Mouse (Mus musculus): ENCODE measurements around the gene Sun3.

Gene Sun3

GRCm38 (mm10) chr11:9048703-9049060 is at the start of gene Sun3:
Gene Sun3 (minus strand): TSS chr11:9048991.
- no peak for DNase-seq (ENCODE audit: low spot score)

DNA sequence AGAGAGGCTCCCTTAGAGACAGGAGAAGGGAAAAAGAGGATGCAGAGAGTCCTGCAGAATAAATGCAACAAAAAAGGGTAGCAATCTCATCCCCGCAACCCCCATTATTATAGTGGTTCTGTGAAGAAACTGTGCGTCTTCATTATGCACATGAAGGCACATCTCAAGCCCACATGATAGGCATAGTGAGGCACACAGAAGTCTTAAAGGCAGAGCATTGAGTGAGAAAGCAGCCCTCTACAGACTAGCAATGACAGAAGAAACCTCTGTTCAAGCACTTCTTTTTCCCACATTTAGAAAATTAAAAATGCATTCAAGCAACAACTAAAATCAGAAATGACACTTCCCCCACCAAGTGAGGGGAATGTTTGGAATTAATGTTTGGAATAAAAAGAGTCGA is 27.7 kb upstream of the Sun3 start:
- DNase-seq (ENCODE audit: low spot score) = no peak

- DNase-seq (ENCODE audit: low spot score) = no peak
These were observed 11.7 kb upstream of the Sun3 start for GRCm38 (mm10) chr11:9060484-9060883.

DNA sequence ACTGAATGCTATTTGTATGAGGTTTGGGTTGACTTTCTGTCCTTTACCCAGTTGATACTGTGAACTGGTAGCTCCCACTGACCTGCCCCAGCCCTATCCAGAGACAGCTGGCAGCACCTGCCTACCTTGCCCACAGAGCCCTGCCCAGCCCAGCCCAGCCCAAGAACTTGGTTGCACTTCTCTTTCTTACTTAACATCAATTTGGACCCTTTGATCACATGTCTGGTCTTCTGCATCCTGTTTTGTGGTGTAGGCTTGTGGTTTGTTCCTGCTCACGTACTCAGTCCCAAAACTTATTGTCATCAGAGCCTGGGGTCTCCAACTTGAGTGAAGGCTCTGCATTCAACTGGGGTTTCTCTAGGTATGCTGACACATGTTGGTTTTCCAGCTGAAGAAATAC is 11.2 kb upstream of the Sun3 start:
- DNase-seq (ENCODE audit: low spot score) = no peak

- no peak for DNase-seq (ENCODE audit: low spot score)
These were observed 8.9 kb upstream of the Sun3 start for GRCm38 (mm10) chr11:9057711-9058110.

- no peak for DNase-seq (ENCODE audit: low spot score)
These were observed 8.1 kb upstream of the Sun3 start for GRCm38 (mm10) chr11:9056937-9057336.

DNA sequence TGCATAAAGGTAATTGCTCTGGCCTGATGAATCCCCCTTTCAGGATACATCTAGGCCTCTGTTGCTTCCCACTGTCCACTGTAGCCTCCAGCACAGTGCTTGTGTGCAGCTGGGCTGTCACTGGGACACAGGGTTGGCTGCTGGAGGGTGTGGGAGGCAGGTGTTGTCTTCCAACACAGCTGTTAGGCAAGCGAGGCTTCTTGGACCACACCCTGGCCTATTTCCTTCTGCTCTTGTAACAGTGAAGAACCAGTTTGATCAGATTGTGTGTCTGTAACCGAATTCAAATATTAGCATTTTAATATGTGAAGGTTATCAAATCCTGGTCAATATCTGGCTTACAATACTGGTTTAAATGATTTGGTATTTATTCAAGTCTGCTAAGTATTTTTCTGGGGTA is 3.1 kb upstream of the Sun3 start:
- no peak for DNase-seq (ENCODE audit: low spot score)

DNA sequence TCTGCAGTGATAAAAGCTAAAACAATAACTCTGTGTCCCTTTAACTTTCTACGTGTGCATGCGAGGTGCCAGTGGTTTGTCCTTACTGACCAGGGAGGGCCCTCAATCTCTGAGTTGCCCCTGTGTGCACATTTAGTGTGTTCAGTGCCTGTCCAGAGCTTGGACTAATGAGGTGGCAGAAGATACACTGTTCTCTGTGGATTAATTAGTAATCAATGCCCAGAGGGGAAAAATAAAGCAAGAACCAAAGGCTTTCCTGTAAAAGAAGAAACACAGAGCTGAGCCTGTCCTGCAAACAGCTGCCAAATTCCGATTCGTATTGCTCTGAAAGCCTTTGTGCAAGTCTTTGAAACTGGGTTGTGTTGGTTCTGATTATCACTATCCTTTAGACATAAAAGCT is 1.4 kb upstream of the Sun3 start:
- DNase-seq (ENCODE audit: low spot score) = no peak

GRCm38 (mm10) chr11:9048011-9048702 is 634 bp downstream of the Sun3 start, which contains the start of gene Gm11992:
Gene Gm11992 (plus strand): TSS chr11:9048594.
- peak; percentile 95 for DNase-seq (ENCODE audit: low spot score)

DNA sequence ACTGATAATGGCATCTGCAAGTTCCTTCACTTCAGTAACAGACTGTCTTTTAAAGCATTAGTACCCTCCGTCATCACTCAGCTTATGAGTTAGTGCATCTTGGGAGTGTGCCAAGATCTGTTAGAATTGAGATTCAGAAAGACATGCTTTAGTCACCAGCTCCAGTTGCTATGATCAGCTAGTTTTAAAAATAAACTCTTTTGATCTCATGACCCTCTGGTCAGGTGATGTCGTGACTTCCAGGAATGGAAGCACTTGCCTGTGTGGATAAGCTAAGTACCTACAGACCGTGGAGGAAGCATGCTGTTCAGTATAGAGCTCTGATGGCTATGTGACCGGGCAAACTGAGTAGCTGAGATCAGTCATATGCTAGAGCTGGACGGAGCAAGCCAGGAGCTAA is 1.7 kb downstream of the Sun3 start:
- DNase-seq (ENCODE audit: low spot score) = no peak

DNA sequence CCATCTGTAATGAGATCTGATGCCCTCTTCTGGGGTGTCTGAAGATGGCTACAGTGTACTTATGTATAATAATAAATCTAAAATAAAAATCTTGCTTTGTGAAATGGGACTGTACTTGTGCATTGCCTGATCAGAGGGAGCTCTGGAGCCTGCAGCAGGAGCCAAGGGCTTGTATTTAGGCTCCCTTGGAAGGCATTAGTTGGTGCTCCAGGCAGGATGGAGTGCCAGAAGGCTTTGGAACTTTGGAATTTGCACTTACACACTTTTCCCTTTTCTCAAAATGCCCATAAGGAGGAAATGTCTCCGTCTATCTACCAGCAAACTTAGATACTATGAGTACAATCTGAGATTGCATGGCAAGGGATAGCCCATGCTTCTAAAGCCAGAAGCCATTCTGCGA is 2.2 kb downstream of the Sun3 start:
- no peak for DNase-seq (ENCODE audit: low spot score)

GRCm38 (mm10) chr11:9031530-9031929 is 17.3 kb downstream of the Sun3 start:
- no peak for DNase-seq (ENCODE audit: low spot score)

GRCm38 (mm10) chr11:9025211-9025610 is 23.6 kb downstream of the Sun3 start:
- no peak for DNase-seq (ENCODE audit: low spot score)

GRCm38 (mm10) chr11:9024782-9025181 is 24.0 kb downstream of the Sun3 start:
- no peak for DNase-seq (ENCODE audit: low spot score)

GRCm38 (mm10) chr11:9020207-9020606 is 28.6 kb downstream of the Sun3 start:
- DNase-seq (ENCODE audit: low spot score) = no peak

DNA sequence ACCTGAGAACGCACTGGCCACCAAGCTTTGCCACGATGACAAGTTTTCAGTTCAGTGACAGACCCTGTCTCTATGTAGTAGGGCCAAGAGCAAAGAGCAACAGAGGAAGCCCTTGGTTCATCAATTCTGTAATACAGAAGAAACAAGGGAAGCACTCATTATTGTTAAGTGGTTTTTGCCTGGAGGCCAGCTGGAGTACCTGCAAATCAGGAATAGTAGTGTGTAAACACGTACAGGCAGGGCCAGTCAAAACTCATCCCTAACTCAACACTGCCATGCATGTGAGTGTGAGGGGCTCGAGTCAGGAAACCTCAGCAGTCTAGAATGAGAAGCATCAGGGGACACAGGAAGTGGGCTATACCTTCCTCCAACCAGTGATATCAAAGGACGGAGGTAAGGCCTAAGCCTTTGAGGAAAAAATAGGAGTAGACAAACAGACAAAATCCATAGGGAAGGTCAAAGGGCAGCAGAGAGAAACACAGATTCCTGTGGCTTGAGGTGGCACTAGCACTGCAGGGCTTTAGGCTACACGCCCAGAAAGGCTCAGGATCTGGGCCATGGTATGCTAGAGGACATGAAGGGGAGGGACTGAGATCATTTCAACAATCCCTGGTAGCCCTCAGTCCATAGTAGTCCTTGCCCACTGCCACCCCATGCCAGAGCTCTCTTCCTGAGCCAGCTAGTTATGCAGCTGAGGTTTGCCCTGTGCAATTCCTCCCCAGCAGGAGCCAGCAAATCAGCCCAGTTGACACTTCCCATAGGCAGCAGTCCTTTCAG is 30.1 kb downstream of the Sun3 start:
- DNase-seq (ENCODE audit: low spot score) = no peak

DNA sequence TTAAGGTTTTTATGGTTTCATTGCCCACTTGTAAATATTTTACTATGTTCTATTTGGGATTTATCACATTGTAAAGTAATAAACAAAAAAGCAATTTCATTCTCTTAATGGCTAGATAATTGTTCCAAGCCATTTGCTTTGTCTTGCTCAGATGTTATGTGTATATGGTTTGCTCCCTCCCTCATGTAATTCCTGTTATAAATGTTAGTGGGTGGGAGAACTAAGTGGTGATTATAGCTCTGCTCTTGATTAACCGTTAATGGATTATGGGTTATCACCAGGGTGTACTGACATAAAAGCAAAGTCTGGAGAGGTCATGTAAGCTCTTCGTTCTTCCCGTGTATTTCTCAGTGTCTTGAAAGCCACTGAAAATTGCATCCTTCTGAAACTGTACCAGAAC is 34.1 kb downstream of the Sun3 start:
- DNase-seq (ENCODE audit: low spot score) = no peak

GRCm38 (mm10) chr11:9011348-9011747 is 37.4 kb downstream of the Sun3 start:
- DNase-seq (ENCODE audit: low spot score) = peak; percentile 60

DNA sequence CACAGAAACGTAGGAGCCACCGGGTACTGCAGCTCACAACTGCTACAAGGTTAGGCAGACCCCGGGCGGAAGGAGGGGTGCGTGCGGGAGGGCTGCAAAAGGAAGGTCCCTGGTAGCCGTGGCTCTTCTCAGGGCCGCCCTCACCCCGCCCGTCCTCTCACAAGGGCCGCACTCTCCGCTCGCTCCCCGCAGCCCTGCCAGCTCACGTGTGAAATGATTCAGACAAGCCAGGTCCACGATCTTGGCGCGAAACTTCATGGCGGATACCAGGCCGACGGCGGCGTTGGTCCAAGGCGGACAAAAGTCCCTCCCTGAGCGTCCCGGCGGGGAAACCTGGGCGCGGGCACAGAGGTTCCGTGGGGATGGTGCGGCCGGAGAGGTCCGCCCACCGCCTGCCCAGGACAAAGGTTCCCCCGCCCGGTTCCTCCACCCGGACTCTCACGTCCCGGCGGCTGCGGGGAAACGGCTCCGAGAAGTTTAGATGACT is 37.9 kb downstream of the Sun3 start, which contains the start of gene Hus1:
Hus1 (minus strand) TSS at position 339 of the 487 bp plus-strand sequence.
- DNase-seq (ENCODE audit: low spot score) = peak; percentile 91

DNA sequence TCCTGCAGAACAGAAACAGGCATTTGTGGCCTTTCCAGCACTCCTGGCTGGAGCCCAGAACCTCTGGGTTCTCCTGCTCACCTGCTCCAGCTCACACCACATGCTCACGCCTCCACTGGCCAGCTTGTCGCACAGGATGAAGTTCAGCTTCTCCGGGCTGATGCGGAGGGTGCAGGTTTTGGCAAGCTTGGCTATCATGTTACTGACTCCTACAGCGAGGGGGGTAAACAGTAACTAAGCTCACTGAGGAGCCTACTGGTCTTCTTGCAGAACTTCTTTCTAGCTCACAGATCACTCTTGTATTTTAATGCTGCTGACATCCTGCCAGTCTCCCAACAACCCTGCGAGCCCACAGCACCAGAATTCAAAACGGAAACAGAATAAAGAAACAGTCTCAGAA is 38.4 kb downstream of the Sun3 start:
- peak; percentile 74 for DNase-seq (ENCODE audit: low spot score)

DNA sequence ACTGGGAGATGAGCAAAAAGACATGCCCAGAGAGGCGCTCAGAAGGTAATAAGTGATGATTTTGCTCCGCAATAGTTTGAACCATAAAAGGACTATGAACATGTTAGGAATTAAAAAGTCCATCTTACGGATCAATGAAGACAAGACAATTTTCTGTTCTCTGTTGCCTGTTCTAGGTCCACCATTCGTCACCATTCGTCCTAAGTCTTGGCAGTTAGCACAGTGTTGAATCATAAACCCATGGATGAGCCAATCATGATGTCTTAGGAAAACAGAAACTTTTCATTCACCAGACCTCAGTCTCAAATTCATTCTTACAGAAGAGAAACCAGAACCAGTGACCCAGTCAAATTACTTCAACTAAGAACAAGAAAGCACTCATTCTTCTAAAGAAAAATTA is 40.0 kb downstream of the Sun3 start:
- no peak for DNase-seq (ENCODE audit: low spot score)

- DNase-seq (ENCODE audit: low spot score) = no peak
These were observed 60.7 kb downstream of the Sun3 start for GRCm38 (mm10) chr11:8988084-8988483.

DNA sequence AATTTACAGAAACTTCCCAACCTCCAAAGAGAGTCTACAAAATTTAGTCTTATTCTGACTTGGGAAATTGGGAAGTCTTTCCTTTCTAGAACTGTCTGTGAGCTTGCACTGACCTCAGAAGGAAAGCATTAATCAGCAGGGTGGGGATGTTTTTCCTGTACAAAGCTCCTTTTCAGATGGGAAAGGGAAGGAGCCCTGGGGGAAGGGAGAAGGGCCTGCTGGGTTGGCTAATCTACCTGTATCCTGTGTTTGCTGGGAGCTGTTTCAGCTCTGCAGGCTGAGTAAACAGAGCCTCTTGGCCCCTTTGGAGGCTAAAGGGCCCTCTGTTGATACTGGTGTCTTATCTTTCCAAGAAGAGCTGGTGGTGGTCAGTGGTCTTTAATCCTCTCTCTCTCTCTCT is 62.7 kb downstream of the Sun3 start:
- no peak for DNase-seq (ENCODE audit: low spot score)
